Mouse (Mus musculus): ENCODE data around the gene Hist1h2ag.

The Hist1h2ag gene

DNA sequence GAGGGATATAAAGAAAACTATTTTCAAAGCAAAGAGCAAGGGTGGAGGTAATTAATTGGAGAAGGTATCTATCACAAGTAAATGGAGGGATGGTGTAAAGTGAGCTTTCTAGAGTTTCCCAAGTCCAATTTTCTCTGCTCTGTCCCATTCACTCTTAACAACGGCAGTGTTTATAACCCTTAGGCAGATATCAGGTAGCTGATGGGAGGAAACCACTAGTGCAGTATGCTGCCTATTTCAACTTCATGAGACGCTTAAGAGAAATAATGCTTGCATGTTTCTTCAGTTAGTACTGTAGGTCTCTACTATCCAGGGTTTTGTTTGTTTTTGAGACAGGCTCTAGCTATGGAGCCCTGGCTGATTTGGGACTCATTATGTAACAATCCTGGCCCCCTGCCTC is 5.3 kb downstream of the Hist1h2ag start:
- CTCF ChIA-PET, result interaction anchor here (0.6 to 0.7 kb wide), 4 partner anchors 58 to 1523 kb away, joined by 3 to 6 read pairs (median 4); no protein-coding TSS in a partner anchor

DNA sequence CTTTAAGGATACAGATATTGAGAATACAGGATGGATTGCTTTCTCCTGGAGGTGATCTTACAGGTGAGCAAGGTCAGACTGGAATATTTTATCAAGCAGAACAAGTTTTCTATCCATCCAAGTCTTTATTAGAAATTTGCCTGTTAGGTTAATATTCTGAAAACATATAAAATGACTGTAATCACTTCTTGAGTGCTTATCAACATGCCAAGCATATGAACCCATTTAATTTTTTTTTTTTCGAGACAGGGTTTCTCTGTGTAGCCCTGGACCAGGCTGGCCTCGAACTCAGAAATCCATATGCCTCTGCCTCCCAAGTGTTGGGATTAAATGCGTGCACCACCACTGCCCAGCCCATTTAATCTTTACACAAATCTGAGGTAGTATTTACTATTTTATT is 5.8 kb downstream of the Hist1h2ag start:
- CTCF ChIA-PET, result interaction anchor here (0.6 kb wide), 2 partner anchors 58 to 346 kb away, joined by 3 to 4 read pairs; no protein-coding TSS in a partner anchor

DNA sequence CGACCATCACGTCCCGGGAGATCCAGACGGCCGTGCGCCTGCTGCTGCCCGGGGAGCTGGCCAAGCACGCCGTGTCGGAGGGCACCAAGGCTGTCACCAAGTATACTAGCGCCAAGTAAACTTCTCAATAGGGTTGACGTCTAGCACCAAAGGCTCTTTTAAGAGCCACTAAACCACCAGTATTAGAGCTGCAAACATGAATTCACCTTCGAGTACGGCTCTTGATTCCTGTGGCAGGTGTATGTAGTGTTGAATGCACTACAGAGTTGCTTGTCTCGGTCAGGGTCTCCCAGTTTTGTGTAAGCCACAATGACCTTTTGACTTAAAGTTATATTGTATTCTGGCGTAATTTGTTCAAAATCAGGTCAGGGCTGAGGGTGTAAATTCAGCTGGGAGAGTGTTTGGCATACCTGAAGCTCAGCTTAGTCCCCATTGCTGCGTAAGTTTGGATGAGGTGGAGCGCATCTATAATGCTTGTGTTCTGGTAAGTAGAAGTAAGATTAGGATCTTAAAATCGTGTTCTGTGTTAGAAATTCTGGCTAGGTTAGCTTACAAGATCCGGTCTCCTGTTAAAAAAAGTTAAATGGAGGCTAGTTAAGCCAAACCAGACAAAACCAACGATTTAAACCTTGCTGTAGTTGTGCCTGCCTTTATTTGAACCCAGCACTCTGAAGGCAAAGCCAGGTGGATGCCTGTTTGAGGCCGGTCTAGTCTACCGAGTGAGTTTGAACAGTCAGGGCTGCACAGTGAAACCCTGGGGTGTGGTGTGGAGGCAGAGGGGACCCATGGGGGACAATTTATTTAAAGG is 6.4 kb downstream of the Hist1h2ag start:
- CTCF ChIA-PET, result interaction anchor here (0.6 kb wide), 1 partner anchor 57 kb away, joined by 3 read pairs; no protein-coding TSS in a partner anchor

DNA sequence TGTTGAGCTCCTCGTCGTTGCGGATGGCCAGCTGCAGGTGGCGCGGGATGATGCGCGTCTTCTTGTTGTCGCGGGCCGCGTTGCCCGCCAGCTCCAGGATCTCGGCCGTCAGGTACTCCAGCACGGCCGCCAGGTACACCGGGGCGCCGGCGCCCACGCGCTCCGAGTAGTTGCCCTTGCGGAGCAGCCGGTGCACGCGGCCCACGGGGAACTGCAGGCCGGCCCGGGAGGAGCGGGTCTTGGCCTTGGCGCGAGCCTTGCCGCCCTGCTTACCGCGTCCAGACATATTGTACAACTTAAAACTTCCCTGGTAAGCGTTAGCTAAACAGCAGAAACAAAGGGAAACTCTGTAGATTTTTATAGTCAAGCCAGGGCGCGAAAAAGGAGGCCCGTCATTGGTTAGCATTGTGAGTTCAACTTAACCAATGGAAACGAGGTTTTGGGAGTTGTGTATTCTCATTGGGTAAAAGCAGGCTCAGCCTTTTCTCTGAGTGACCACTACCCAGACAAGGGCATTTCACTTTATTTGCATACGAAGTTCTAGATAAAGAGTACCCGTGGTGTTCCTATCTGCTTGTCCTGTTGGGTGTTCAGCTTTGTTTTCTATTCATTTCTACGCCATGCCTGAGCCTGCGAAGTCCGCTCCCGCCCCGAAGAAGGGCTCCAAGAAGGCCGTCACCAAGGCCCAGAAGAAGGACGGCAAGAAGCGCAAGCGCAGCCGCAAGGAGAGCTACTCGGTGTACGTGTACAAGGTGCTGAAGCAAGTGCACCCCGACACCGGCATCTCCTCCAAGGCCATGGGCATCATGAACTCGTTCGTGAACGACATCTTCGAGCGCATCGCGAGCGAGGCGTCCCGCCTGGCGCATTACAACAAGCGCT is 7.2 kb downstream of the Hist1h2ag start, which contains the start of the genes Hist1h2ah and Hist1h2bk:
Hist1h2ah (minus strand) TSS at position 302 of the 882 bp plus-strand sequence.
Hist1h2bk (plus strand) TSS at position 604 of the 882 bp plus-strand sequence.
- CTCF ChIA-PET, result interaction anchor here (0.5 kb wide), 1 partner anchor 8 kb away, joined by 3 read pairs; the partner anchor contains the start of gene Hist1h2bj

DNA sequence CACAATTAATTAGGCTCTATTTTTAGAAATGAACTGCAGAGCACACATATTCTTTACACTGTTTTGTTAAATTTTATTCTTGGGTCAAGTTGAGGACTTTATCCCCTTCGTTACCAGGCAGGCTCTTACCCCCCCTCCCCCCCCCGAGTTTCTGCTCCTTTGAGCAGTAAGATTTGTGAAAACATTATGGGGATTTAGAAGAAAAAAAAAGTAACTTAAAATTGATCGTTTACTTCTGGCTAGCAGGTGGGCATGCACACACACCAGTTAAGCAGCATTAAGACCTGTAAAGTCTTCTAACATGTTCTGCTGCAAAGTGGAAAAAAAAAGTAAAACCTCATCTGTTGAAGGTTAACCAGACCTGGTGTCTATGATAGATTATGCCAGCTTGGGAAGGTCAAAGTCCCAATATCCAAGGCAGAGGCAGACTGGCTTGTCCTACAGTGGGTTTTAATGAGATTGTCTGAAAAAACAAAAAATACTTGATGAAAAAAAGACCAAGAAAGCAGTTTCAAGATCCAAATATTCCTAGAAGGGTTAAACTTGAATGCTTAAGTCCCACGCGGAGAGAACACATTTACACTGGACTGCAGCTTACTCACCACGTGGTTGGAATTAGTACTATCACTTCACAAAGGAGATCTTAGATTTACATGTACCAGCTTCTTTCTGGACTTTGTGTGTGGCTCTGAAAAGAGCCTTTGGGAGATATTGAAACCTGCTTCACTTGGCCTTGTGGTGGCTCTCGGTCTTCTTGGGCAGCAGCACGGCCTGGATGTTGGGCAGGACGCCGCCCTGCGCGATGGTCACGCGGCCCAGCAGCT is 8.1 kb downstream of the Hist1h2ag start:
- CTCF ChIA-PET, result no interaction called here

DNA sequence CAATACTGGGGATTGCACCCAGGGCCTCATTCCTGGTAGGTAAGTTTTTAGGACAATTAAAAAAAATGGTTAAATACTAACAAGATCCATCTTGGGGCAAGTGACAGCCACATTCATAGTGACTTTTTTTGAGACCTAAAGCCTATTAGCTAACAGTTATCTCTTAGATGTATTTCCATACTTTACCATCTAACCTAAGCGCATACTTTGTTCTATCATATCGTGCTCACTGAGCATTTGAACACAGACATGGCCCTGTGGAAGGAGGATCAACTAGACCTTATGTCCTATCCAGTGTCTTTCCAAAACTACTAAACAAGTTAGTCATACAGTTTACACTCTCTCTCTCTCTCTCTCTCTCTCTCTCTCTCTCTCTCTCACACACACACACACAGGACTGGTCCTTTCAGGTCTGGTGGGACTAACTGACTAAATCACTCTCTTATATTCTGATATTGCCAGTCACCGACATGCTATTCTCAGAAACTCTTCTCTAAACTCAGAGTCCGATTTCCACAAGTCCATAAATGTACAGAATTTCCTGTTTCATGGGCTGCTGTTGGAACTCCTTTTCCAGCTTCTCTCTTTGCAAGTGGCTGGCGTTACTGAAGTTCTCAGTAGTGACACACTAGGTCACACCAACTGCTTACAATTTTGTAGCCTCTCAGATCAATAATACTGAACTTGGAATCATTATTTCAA is 8.9 kb downstream of the Hist1h2ag start:
- CTCF ChIA-PET, result interaction anchor here (0.7 kb wide), 2 partner anchors 60 to 1401 kb away, joined by 4 to 11 read pairs; no protein-coding TSS in a partner anchor

DNA sequence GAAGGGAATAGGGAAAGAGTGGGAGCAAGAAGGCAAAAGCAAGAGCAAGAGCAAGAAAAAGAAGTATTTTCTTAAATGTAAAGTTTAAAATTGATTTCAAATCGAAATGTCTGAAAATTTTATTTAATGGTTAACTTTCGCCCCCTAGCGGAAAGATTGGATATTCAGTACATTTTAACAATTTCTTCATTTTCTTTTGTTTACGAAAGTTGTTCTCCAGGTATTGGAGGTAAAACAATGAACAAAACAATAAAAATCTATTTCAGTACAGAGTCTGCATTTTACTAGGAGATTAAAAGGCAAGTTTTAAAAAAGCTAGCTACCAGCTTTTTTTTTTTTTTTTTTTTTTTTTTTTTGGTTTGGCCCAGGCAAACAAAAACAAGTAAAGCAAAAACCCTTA is 12.3 kb downstream of the Hist1h2ag start:
- CTCF ChIA-PET, result interaction anchor here (0.5 to 1.1 kb wide), 6 partner anchors 9 to 1556 kb away, joined by 3 to 17 read pairs (median 4); partner anchors contain the start of gene Hist1h4k

DNA sequence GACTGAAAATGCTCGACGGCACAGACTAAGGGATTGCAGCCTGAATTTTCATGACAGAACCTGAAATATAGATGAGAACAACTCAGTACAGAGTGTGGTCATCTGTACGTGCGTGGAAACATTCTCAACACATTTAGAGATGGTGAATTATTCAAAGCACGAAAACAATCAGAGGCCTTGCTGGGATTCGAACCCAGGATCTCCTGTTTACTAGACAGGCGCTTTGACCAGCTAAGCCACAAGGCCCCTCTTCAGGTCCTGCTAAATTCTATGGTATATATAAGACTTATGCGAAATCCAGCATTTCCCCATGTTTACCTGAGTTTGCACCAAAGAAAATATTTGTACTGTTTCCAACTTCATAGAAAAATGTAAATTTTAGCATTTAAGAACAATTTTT is 12.8 kb downstream of the Hist1h2ag start:
- CTCF ChIA-PET, result interaction anchor here (0.5 to 2.0 kb wide), 3 partner anchors 10 to 312 kb away, joined by 3 to 10 read pairs (median 4); no protein-coding TSS in a partner anchor

DNA sequence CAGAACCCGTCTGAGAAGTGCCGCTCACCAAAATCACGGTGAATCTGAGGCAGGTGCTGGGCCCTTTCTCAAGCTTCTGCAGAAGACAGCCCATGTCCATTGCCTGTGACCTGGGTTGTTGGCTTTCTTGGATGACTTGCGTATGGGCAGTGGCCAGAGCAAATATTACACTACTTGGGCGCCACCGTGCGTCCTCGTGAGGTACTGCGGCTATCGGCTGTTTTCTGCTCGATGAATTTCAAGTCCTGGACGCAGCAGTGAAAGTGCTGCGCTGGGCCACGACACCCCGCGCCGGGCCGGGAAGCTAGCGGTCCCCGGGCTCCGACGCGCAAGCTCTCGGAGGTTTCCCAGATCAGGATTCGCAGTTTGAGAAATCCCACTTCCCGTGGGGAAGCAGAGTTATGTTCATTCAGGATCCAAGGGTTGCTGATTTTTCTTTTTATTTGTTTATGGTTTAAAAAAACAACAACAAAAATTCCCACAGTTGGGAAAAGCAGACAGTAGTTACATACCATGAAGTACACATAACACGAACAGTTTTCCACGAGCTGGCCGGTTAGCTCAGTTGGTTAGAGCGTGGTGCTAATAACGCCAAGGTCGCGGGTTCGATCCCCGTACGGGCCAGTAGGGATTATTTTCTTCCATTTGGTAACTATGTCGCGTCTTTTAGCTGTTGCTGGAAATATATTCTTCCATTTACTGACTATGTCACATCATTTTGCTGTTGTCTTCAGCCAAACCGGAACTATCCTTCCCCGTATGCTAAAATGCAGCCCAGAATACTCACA is 13.9 kb downstream of the Hist1h2ag start:
- CTCF ChIA-PET, result interaction anchor here (0.6 to 2.0 kb wide), 6 partner anchors 11 to 1403 kb away, joined by 3 to 10 read pairs (median 4); no protein-coding TSS in a partner anchor

DNA sequence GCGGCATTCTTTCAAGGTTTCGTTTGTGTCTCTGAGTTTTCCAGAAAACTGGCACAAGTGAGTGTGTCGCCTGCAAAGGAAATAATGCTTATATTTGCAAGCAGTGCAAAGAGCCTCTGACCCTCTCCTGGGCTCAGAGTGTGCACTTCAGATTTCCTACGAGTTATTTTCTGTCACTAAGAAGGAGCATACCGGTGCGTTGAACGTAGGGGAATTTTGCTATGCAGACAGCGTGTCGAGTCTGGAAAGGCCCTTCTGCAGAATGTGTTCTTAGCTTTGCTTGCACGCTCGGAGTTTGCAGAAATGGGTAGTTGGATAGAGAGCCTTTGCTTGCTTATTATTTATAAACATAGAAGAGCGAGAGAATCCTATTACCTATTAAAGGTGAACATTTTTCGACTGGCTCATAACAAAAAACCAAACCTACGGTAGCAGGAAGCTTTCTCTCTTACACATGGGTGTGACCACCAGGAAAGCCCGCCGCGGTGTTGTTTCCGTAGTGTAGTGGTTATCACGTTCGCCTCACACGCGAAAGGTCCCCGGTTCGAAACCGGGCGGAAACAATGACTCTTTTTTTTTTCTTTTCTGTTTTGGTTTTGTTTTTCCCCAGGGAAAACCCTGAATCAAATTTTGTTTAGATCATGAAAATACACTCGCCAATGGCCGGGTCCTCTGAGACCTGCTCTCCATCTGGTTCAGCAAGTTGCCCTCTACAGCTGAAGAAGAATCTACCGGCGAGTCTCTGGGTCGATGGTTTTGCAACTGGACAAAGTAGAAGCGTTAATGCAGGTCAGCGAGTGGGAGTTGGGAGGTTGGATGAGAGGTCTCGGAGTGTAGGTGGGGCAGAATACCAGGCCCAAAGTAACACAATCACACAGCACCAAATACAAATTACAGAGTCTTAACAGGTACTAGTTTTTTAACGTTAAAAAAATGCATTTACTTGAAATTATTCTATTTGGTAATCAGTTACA is 16.4 kb downstream of the Hist1h2ag start:
- CTCF ChIA-PET, result interaction anchor here (1.0 kb wide), 1 partner anchor 8 kb away, joined by 4 read pairs; no protein-coding TSS in a partner anchor

DNA sequence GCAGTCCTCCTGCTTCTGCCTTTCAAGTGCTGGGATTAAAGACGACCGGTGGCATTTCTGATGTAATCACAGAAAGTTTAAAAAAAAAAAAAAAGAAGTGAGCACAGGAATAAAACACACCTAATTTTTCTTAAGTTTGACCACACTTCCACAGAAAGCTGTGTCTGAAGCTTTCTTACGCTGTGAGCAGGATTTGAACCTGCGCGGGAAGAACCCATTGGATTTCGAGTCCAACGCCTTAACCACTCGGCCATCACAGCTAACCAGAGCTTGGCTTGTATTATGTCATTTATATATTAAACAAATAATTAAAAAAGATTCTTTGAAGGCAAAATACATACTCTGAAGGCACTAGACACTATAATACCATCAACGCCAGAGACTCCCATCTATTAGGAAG is 20.5 kb downstream of the Hist1h2ag start:
- CTCF ChIA-PET, result interaction anchor here (0.7 to 1.6 kb wide), 3 partner anchors 16 to 678 kb away, joined by 4 to 7 read pairs (median 6); no protein-coding TSS in a partner anchor

DNA sequence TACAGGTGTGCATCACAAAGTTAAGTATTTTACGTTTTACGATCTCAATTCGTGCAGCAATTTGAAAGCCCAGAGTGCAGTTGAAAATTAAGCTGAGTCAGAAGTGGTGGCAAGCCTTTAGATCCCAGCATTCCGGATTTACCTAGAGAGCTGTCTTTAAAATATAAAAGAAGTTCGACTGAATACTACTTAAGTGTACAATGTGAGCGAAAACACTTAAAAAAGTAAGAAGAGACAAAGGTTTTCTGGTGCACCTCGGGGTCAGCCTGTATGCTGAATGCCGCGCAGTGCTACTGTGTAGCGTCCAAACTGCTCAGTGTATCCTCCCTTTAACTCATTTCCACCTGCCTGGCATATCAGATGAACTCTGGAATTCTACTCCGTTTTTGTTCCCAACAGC is 21.2 kb downstream of the Hist1h2ag start:
- CTCF ChIA-PET, result interaction anchor here (1.6 kb wide), 1 partner anchor 48 kb away, joined by 6 read pairs; no protein-coding TSS in a partner anchor

DNA sequence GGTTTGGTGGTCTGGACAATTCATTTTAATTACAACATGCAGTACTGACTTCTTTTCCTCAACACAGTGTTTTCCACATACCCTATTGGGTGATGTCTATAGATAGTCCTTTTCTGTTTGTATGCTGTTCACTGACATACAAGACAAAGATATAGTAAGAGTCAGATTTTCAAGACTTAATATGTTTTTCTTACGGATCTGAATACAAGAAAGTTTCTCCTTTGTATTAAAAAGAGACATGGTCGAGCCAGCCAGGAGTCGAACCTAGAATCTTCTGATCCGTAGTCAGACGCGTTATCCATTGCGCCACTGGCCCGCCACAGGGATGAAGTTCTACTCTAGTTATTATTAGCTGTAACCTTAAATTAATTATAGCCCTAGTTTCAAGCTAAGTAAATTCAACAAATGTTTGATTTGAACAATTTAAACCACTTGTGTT is 21.8 kb downstream of the Hist1h2ag start:
- CTCF ChIA-PET, result interaction anchor here (1.6 kb wide), 1 partner anchor 47 kb away, joined by 6 read pairs; no protein-coding TSS in a partner anchor

DNA sequence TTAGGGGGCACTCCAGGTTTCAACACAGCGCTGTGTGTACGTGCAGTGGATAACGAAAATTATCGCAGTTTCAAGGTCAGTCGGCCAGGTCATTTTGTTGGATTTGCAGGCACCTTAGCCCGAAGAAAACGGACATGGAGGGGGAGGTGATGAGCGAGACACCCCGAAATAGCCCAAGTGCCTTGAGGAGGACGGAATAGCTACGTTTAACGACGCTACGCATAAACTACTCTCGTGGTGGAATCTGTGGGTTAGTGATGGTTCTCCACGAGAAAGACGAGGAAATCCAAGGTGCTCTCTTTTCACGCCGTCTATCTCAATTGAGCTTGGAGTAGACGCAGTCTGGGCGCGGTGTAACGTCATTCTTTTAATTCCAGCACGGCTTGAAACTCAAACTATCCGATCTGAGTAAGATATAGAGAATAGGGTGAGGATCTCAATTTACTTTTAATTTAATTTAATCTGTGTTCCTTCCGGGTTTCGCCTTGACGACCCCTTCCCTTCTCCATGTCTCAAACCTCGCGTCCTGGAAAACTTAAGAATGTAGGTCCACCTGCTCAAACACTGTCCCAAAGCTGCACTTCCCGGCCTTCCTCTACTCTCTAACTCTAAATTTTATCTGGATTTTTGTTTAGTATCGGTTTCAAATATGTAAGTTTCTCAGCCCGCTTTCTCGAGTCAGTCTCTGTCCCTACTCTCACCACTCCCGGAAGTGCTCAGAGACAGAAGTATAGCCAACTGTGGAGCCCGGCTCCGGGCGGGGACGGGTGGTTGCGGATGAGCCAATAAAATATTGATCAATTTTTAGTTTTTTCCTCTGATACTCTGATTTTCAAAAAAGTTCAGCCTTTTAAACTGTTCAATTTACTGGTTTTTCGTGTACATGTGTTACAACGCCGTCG is 22.6 kb downstream of the Hist1h2ag start:
- CTCF ChIA-PET, result interaction anchor here (0.6 to 1.4 kb wide), 2 partner anchors 10 to 14 kb away, joined by 4 to 6 read pairs; no protein-coding TSS in a partner anchor

DNA sequence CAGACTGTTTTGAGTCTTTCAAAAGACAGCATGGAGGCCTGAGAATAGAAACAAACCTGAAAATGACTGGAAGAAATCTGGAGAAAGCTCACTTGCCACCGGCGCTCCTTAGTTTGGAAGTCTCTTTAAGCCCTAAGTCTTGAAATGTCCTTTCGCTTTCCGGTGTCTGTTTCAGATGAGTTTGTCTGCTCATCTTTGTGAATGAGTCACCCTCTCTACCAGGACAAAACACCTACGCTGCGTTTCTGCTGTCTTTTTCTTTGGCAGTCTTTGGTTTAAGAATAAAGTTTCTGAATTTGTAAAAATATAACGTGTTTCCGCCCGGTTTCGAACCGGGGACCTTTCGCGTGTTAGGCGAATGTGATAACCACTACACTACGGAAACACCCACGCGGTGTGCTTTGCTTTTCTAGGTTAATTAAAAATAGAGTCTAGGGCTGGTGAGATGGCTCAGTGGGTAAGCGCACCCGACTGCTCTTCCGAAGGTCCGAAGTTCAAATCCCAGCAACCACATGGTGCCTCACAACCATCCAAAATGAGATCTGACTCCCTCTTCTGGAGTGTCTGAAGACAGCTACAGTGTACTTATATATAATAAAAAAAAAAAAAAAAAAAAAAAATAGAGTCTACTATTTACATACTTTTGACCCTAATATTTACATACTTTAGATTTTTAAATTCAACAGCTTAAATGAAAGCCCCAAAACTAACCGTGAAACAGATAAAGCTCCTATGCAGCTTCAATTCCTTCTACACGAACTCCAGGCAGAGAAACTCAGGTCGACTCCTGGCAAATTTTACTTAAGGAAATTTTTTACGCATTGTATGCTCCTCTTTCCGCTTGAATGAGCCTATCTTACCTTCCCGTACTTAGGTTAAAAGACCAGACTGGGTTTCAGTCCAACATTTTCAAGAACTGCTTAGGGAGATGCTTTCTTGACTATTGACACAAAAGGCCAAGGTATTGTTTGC is 27.0 kb downstream of the Hist1h2ag start:
- CTCF ChIA-PET, result interaction anchor here (0.6 to 2.9 kb wide), 4 partner anchors 10 to 133 kb away, joined by 3 to 12 read pairs (median 4); no protein-coding TSS in a partner anchor
